Mouse (Mus musculus): Measurements from ENCODE around the gene Odf4. TPM values are rescaled to one million over a fixed set of nuclear protein-coding genes. Genes with fewer than 3 reads are reported as not detected.

Odf4 gene
- polyA plus RNA-seq, 1 experiment from 2014 or later: not detected

DNA sequence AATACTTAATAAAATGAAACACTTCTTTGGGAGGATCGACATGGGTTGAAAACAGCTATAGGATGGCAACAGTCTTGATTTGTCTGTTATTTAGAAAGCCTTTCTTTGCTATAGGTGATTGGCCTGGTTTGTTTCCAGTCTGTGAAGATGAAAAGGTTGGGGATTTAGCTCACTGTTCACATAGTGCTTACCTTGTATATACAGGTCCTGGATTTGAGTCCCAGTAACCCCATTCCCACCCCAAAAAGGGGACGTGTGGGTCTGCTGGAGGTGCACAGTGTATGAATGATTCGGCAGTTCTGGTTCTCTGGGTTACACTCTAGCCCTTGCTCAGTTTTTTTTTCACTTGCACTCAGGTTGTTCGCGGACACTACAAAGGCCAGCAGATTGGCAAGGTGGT is 24.1 kb downstream of the Odf4 start:
- H3K9ac ChIP-seq (ENCODE audit: low read length): peak overlapping the region; percentile 94
- H3K36me3 ChIP-seq (ENCODE audit: control insufficient read depth, insufficient read depth): peaks cover 34% of the 10 kb centered on the region
- no peak for ATAC-seq (replicated peaks; ENCODE audit: extremely low read depth, insufficient read depth, low FRiP score)
- H3K4me2 ChIP-seq (ENCODE audit: low read depth, low read length): peak overlapping the region; percentile 79
- WGBS: 74% methylated on average over 5 of the region's 5 CpGs
- no peak overlapping the region for H3K27ac ChIP-seq (ENCODE audit: low read length)
- H3K27me3 ChIP-seq (ENCODE audit: control insufficient read depth, insufficient read depth, low read length): peaks cover 3% of the 10 kb centered on the region; the same call in 1 of the 2 replicates
- H3K4me1 ChIP-seq (ENCODE audit: control insufficient read depth, insufficient read depth, low read length): peaks cover 9% of the 10 kb centered on the region
- H3K4me3 ChIP-seq (ENCODE audit: low read length): peak overlapping the region; percentile 98
- no peaks in the 10 kb centered on the region for H3K9me3 ChIP-seq (replicated peaks; ENCODE audit: control insufficient read depth, low read length)

DNA sequence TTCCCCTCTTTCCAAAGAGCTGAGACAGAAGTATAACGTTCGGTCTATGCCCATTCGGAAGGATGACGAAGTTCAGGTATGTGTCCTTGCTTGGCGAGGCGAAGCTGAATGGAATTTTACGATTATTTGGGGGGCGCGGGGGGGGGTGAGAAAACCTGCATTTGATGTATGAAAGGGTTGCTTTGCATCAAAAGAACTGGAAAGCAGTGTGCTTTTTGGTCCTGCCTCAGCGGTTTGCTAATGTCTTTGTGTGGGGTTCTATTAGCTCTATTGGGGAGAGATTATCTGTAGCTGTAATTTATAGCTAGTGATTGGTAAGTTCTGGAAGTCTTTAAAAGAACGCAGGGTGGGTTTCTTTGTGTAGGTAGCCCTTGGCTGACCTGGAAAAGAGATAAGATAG is 24.5 kb downstream of the Odf4 start:
- 2% methylated on average over 11 of the region's 11 CpGs for WGBS
- no peak overlapping the region for H3K27ac ChIP-seq (ENCODE audit: low read length)
- peaks cover 9% of the 10 kb centered on the region for H3K4me1 ChIP-seq (ENCODE audit: control insufficient read depth, insufficient read depth, low read length)
- peaks cover 34% of the 10 kb centered on the region for H3K36me3 ChIP-seq (ENCODE audit: control insufficient read depth, insufficient read depth)
- H3K4me3 ChIP-seq (ENCODE audit: low read length): peak overlapping the region; percentile 98
- ATAC-seq (replicated peaks; ENCODE audit: extremely low read depth, insufficient read depth, low FRiP score): no peak
- H3K9ac ChIP-seq (ENCODE audit: low read length): peak overlapping the region; percentile 94
- no peaks in the 10 kb centered on the region for H3K9me3 ChIP-seq (replicated peaks; ENCODE audit: control insufficient read depth, low read length)
- peak overlapping the region; percentile 79 for H3K4me2 ChIP-seq (ENCODE audit: low read depth, low read length)
- peaks cover 3% of the 10 kb centered on the region; the same call in 1 of the 2 replicates for H3K27me3 ChIP-seq (ENCODE audit: control insufficient read depth, insufficient read depth, low read length)

GRCm38 (mm10) chr11:68902047-68902364 is 24.9 kb downstream of the Odf4 start:
- Histone ChIP-seq H3K4me1 (ENCODE audit: control insufficient read depth, insufficient read depth, low read length) (peaks cover 9% of the 10 kb centered on the region), H3K9me3 (replicated peaks; ENCODE audit: control insufficient read depth, low read length) (no peaks in the 10 kb centered on the region), H3K9ac (ENCODE audit: low read length) (peak overlapping the region; percentile 94), H3K27ac (ENCODE audit: low read length) (peak overlapping the region; percentile 87), H3K27me3 (ENCODE audit: control insufficient read depth, insufficient read depth, low read length) (peaks cover 3% of the 10 kb centered on the region; the same call in 1 of the 2 replicates), H3K4me3 (ENCODE audit: low read length) (peak overlapping the region; percentile 98), H3K4me2 (ENCODE audit: low read depth, low read length) (peak overlapping the region; percentile 79), H3K36me3 (ENCODE audit: control insufficient read depth, insufficient read depth) (peaks cover 34% of the 10 kb centered on the region)
- no peak for ATAC-seq (replicated peaks; ENCODE audit: extremely low read depth, insufficient read depth, low FRiP score)
- 0% methylated on average over 10 of the region's 10 CpGs for WGBS

DNA sequence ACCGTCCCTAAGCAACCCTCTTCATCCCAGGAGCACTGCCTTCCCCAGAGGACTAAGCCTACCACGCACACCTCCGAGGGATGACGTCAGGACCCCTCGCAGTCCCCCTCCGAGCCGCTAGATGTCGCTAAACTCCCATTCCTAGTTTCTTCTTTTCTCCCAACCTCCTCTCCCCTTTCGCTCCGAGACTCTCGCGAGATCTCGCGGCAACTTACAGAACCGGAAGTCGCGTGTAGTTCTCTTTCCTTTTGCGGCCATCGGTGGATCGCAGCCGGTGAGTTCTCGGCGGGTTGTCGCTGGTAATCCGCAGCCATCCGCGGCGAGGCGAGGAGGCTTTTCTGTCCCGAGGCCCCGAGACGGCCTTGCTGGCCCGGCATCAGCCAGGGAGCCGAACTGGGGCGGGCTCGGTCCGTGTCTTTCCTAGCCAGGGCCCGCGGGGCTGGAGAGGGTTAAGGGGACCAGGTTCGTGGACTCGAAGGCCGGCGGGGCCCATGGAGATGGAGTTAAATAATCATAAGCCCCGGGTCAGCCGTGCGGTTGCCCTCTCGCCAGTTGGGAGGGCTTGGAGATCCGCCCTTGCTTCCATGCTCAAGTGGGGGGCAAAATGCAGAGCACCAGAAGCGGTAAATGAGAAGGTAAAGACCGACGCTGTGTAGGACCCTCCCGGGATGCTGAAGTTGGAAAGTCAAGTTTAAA is 25.4 kb downstream of the Odf4 start, which contains the start of gene Rpl26:
TSS of gene Rpl26 (plus strand) at position 233 of the 696 bp plus-strand sequence.
- peaks cover 34% of the 10 kb centered on the region for H3K36me3 ChIP-seq (ENCODE audit: control insufficient read depth, insufficient read depth)
- peak within 1 kb of the TSS; percentile 79 for H3K4me2 ChIP-seq (ENCODE audit: low read depth, low read length)
- H3K9ac ChIP-seq (ENCODE audit: low read length): peak within 1 kb of the TSS; percentile 94
- peak; percentile 82 for ATAC-seq (replicated peaks; ENCODE audit: extremely low read depth, insufficient read depth, low FRiP score)
- peak within 1 kb of the TSS; percentile 87 for H3K27ac ChIP-seq (ENCODE audit: low read length)
- H3K4me1 ChIP-seq (ENCODE audit: control insufficient read depth, insufficient read depth, low read length): peaks cover 9% of the 10 kb centered on the region
- under 1% methylated on average over 52 of the region's 52 CpGs for WGBS
- H3K27me3 ChIP-seq (ENCODE audit: control insufficient read depth, insufficient read depth, low read length): peaks cover 3% of the 10 kb centered on the region; the same call in 1 of the 2 replicates
- H3K4me3 ChIP-seq (ENCODE audit: low read length): peak within 1 kb of the TSS; percentile 98
- H3K9me3 ChIP-seq (replicated peaks; ENCODE audit: control insufficient read depth, low read length): no peaks in the 10 kb centered on the region

DNA sequence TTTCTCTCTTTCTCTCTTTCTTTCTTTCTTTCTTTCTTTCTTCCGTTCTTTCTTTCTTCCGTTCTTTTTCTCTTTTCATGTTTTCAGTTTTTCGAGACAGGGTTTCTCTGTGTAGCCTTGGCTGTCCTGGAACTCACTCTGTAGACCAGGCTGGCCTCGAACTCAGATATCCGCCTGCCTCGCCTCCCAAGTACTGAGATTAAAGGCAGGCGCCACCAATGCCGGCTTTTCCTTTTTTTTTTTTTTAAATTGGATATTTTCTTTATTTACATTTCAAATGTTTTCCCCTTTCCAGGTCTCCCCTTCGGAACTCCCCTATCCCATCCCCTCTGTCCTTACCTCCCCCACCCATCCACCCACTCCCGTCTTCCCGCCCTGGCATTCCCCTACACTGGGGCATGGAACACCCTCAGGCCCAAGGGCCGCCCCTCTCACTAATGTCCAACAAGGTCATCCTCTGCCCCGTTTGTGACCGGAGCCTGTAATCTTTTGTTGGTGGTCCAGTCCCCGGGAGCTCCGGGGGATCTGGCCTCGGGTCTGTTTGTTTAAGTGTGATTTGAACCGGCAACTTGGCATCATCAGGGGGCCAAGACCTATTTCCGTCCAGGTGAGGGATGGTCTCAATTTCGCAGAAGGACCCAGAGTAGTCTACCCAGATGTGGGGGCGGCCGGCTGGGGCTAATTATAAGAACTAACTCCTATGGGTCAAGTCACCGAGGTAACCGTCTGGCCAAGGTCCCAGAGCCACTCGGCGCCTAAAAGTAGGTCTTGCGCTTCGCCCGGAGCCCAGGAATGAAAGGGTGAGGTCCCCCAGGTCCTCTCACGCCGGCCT is 26.1 kb downstream of the Odf4 start:
- Histone ChIP-seq H3K9ac (ENCODE audit: low read length) (peak overlapping the region; percentile 70), H3K9me3 (replicated peaks; ENCODE audit: control insufficient read depth, low read length) (no peaks in the 10 kb centered on the region), H3K4me1 (ENCODE audit: control insufficient read depth, insufficient read depth, low read length) (peaks cover 9% of the 10 kb centered on the region), H3K27me3 (ENCODE audit: control insufficient read depth, insufficient read depth, low read length) (peaks cover 3% of the 10 kb centered on the region; the same call in 1 of the 2 replicates), H3K4me2 (ENCODE audit: low read depth, low read length) (peak overlapping the region; percentile 79), H3K27ac (ENCODE audit: low read length) (no peak overlapping the region), H3K4me3 (ENCODE audit: low read length) (peak overlapping the region; percentile 98), H3K36me3 (ENCODE audit: control insufficient read depth, insufficient read depth) (peaks cover 28% of the 10 kb centered on the region)
- 25% methylated on average over 31 of the region's 31 CpGs for WGBS
- no peak; the same call in 1 of the 2 replicates for ATAC-seq (replicated peaks; ENCODE audit: extremely low read depth, insufficient read depth, low FRiP score)

DNA sequence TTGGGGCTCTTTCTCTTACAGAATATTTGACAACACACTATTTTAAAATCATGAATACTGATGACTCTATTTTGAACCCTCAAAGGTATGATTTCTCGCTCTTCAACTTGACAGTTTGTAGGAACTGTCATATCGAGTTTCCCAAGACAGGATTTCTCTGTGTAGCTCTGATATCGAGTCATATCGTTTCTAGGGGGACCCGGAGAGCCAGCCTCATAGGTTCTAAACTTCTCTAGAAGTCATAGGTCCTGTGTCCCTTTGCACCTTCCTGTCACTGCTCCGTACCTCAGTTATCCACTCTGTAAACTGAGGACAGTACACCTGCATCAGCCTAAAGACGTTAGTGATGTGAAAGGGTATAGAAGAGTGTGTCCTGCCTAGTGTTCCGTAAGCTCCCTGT is 27.1 kb downstream of the Odf4 start:
- 82% methylated on average over 8 of the region's 8 CpGs for WGBS

GRCm38 (mm10) chr11:68898790-68899189 is 28.1 kb downstream of the Odf4 start:
- Histone ChIP-seq H3K36me3 (ENCODE audit: control insufficient read depth, insufficient read depth) (peaks cover 10% of the 10 kb centered on the region), H3K4me1 (ENCODE audit: control insufficient read depth, insufficient read depth, low read length) (peaks cover 12% of the 10 kb centered on the region), H3K27me3 (ENCODE audit: control insufficient read depth, insufficient read depth, low read length) (peaks cover 3% of the 10 kb centered on the region; the same call in 1 of the 2 replicates), H3K9me3 (replicated peaks; ENCODE audit: control insufficient read depth, low read length) (no peaks in the 10 kb centered on the region), H3K4me2 (ENCODE audit: low read depth, low read length) (no peak overlapping the region), H3K27ac (ENCODE audit: low read length) (no peak overlapping the region), H3K4me3 (ENCODE audit: low read length) (no peak overlapping the region), H3K9ac (ENCODE audit: low read length) (no peak overlapping the region)
- 68% methylated on average over 6 of the region's 6 CpGs for WGBS
- no peak for ATAC-seq (replicated peaks; ENCODE audit: extremely low read depth, insufficient read depth, low FRiP score)

More for the DNA sequence above, 27.1 kb downstream of the Odf4 start:
- Histone ChIP-seq H3K27me3 (ENCODE audit: control insufficient read depth, insufficient read depth, low read length) (peaks cover 3% of the 10 kb centered on the region; the same call in 1 of the 2 replicates), H3K9ac (ENCODE audit: low read length) (no peak overlapping the region), H3K36me3 (ENCODE audit: control insufficient read depth, insufficient read depth) (peaks cover 19% of the 10 kb centered on the region), H3K4me2 (ENCODE audit: low read depth, low read length) (no peak overlapping the region), H3K4me3 (ENCODE audit: low read length) (no peak overlapping the region), H3K27ac (ENCODE audit: low read length) (no peak overlapping the region), H3K4me1 (ENCODE audit: control insufficient read depth, insufficient read depth, low read length) (peaks cover 9% of the 10 kb centered on the region), H3K9me3 (replicated peaks; ENCODE audit: control insufficient read depth, low read length) (no peaks in the 10 kb centered on the region)
- ATAC-seq (replicated peaks; ENCODE audit: extremely low read depth, insufficient read depth, low FRiP score): no peak

GRCm38 (mm10) chr11:68897838-68898237 is 29.0 kb downstream of the Odf4 start:
- WGBS: 60% methylated on average over 6 of the region's 6 CpGs

GRCm38 (mm10) chr11:68897120-68897519 is 29.8 kb downstream of the Odf4 start:
- H3K4me1 ChIP-seq (ENCODE audit: control insufficient read depth, insufficient read depth, low read length): peaks cover 5% of the 10 kb centered on the region
- H3K27ac ChIP-seq (ENCODE audit: low read length): no peak overlapping the region
- peaks cover 3% of the 10 kb centered on the region; the same call in 1 of the 2 replicates for H3K27me3 ChIP-seq (ENCODE audit: control insufficient read depth, insufficient read depth, low read length)
- no peaks in the 10 kb centered on the region for H3K9me3 ChIP-seq (replicated peaks; ENCODE audit: control insufficient read depth, low read length)
- H3K4me3 ChIP-seq (ENCODE audit: low read length): no peak overlapping the region
- H3K36me3 ChIP-seq (ENCODE audit: control insufficient read depth, insufficient read depth): no peaks in the 10 kb centered on the region
- no peak for ATAC-seq (replicated peaks; ENCODE audit: extremely low read depth, insufficient read depth, low FRiP score)
- H3K4me2 ChIP-seq (ENCODE audit: low read depth, low read length): no peak overlapping the region
- H3K9ac ChIP-seq (ENCODE audit: low read length): no peak overlapping the region
- WGBS: 50% methylated on average over 4 of the region's 4 CpGs

More at GRCm38 (mm10) chr11:68897838-68898237, 29.0 kb downstream of the Odf4 start:
- Histone ChIP-seq H3K4me3 (ENCODE audit: low read length) (no peak overlapping the region), H3K4me1 (ENCODE audit: control insufficient read depth, insufficient read depth, low read length) (peaks cover 11% of the 10 kb centered on the region), H3K9ac (ENCODE audit: low read length) (no peak overlapping the region), H3K36me3 (ENCODE audit: control insufficient read depth, insufficient read depth) (peaks cover under 1% of the 10 kb centered on the region), H3K9me3 (replicated peaks; ENCODE audit: control insufficient read depth, low read length) (no peaks in the 10 kb centered on the region), H3K4me2 (ENCODE audit: low read depth, low read length) (no peak overlapping the region), H3K27me3 (ENCODE audit: control insufficient read depth, insufficient read depth, low read length) (peaks cover 3% of the 10 kb centered on the region; the same call in 1 of the 2 replicates), H3K27ac (ENCODE audit: low read length) (no peak overlapping the region)
- no peak for ATAC-seq (replicated peaks; ENCODE audit: extremely low read depth, insufficient read depth, low FRiP score)
